Mouse (Mus musculus) stomach, postnatal 0 days (tissue): ENCODE results near the gene Nos1.

Experiments used
- CTCF ChIP-seq: IDR thresholded peaks from 2 replicates; pipeline ENCODE4 v1.5.1; 2016; ENCODE audit warnings: antibody characterized with exemption, low read depth, mild to moderate bottlenecking, moderate library complexity
- EP300 ChIP-seq: optimal IDR thresholded peaks from 2 replicates; pipeline ENCODE3; 2016; ENCODE audit warnings: antibody characterized with exemption

- TF ChIP-seq CTCF (no peak), EP300 (no peak)
Observed at GRCm38 (mm10) chr5:117865876-117866275, 85.0 kb downstream of the Nos1 start.
